8 mouse cellular contexts compared by ENCODE assay signal in genomic region chr11:86757480-86758371, GRCm38 (mm10). TPM values are rescaled to one million over a fixed set of nuclear protein-coding genes. Genes with fewer than 3 reads are reported as not detected.
A peak's percentile ranks its signal among the peaks of the same experiment; 100 is the strongest.
DNase-seq lines count a peak whose midpoint lies in the region; ATAC-seq and TF ChIP-seq lines count a peak whose summit lies in the region.

Cltc (minus strand) TSS chr11:86757565.

- H3K9me3 ChIP-seq in CH12.LX (replicated peaks; ENCODE audit: low read length): no peaks in the 10 kb centered on the region
- H3K9me3 ChIP-seq in forebrain, embryonic 11.5 days (ENCODE audit: control insufficient read depth, low read length): no peaks in the 10 kb centered on the region
- H3K9me3 ChIP-seq in heart, embryonic 16.5 days (replicated peaks; ENCODE audit: control insufficient read depth, low read length): no peaks in the 10 kb centered on the region
- H3K9me3 ChIP-seq in liver, embryonic 15.5 days (replicated peaks): no peaks in the 10 kb centered on the region
- no peaks in the 10 kb centered on the region for H3K9me3 ChIP-seq in neural tube, embryonic 12.5 days

- DNase-seq in CH12.LX (ENCODE audit: extremely low read depth): peak; percentile 100
- peak; percentile 94 for DNase-seq in c-Kit-positive CD71-positive TER-119-negative erythroid progenitor cells, embryonic 14.5 days (ENCODE audit: low read depth)
- DNase-seq in forebrain, embryonic 11.5 days (ENCODE audit: low spot score): peak; percentile 97
- peak; percentile 95 to 97 for DNase-seq in kidney, postnatal 36 days
- peak; percentile 99 for DNase-seq in telencephalon, adult 2 months (ENCODE audit: low read depth, low spot score)

- peaks cover 41% of the 10 kb centered on the region for H3K79me2 ChIP-seq in CH12.LX (replicated peaks; ENCODE audit: control insufficient read depth, extremely low read depth, insufficient read depth, poor library complexity, severe bottlenecking)

- WGBS in forebrain, embryonic 11.5 days: under 1% methylated on average over 73 of the region's 73 CpGs
- WGBS in heart, embryonic 16.5 days: under 1% methylated on average over 71 of the region's 73 CpGs
- 1% methylated on average over 73 of the region's 73 CpGs for WGBS in liver, embryonic 15.5 days (ENCODE audit: insufficient replicate concordance)
- WGBS in neural tube, embryonic 12.5 days: under 1% methylated on average over 73 of the region's 73 CpGs

- TF ChIP-seq EP300 in CH12.LX (IDR thresholded peaks at IDR 0.05; ENCODE audit: low read length): peak; percentile 82

- no peaks in the 10 kb centered on the region for H3K27me3 ChIP-seq in CH12.LX (replicated peaks)
- no peaks in the 10 kb centered on the region for H3K27me3 ChIP-seq in forebrain, embryonic 11.5 days (ENCODE audit: control insufficient read depth, insufficient read depth, low read length)
- no peaks in the 10 kb centered on the region for H3K27me3 ChIP-seq in heart, embryonic 16.5 days (ENCODE audit: control insufficient read depth, insufficient read depth, low read length)
- H3K27me3 ChIP-seq in liver, embryonic 15.5 days: no peaks in the 10 kb centered on the region
- no peaks in the 10 kb centered on the region for H3K27me3 ChIP-seq in neural tube, embryonic 12.5 days (replicated peaks)

- in situ Hi-C loops in CH12.LX (cut with MboI; ENCODE audit: low pct_ligation_motif_present, low pct_unique_long_range_greater_than_20kb, low sequenced_read_pairs): no loop called here

- H3K4me2 ChIP-seq in CH12.LX (ENCODE audit: insufficient read depth, low read depth, poor library complexity, severe bottlenecking): peak within 1 kb of the TSS; percentile 88
- peak within 1 kb of the TSS; percentile 64 for H3K4me2 ChIP-seq in forebrain, embryonic 11.5 days (ENCODE audit: low read depth, low read length, severe bottlenecking)
- peak within 1 kb of the TSS; percentile 96 for H3K4me2 ChIP-seq in heart, embryonic 16.5 days (ENCODE audit: low read depth, low read length)
- H3K4me2 ChIP-seq in liver, embryonic 15.5 days: peak within 1 kb of the TSS; percentile 83
- H3K4me2 ChIP-seq in neural tube, embryonic 12.5 days (replicated peaks): peak within 1 kb of the TSS; percentile 89

- peak within 1 kb of the TSS; percentile 98 for H3K9ac ChIP-seq in CH12.LX (ENCODE audit: insufficient read depth, low read depth)
- H3K9ac ChIP-seq in forebrain, embryonic 11.5 days (ENCODE audit: low read length): peak within 1 kb of the TSS; percentile 92
- peak within 1 kb of the TSS; percentile 97 for H3K9ac ChIP-seq in heart, embryonic 16.5 days (ENCODE audit: low read length)
- peak within 1 kb of the TSS; percentile 99 for H3K9ac ChIP-seq in liver, embryonic 15.5 days
- peak within 1 kb of the TSS; percentile 93 for H3K9ac ChIP-seq in neural tube, embryonic 12.5 days

- H3K4me1 ChIP-seq in CH12.LX (ENCODE audit: control insufficient read depth in 1 of 2, insufficient read depth in 2 of 2): peaks cover 9 to 45% of the 10 kb centered on the region in 2 experiments
- no peaks in the 10 kb centered on the region for H3K4me1 ChIP-seq in forebrain, embryonic 11.5 days (replicated peaks; ENCODE audit: control insufficient read depth, insufficient read depth, low read length)
- peaks cover 25% of the 10 kb centered on the region for H3K4me1 ChIP-seq in heart, embryonic 16.5 days (ENCODE audit: control insufficient read depth, insufficient read depth, low read length)
- H3K4me1 ChIP-seq in liver, embryonic 15.5 days (replicated peaks): peaks cover 62% of the 10 kb centered on the region
- H3K4me1 ChIP-seq in neural tube, embryonic 12.5 days: peaks cover 21% of the 10 kb centered on the region

- dilution Hi-C loops in CH12.LX (cut with MboI; ENCODE audit: extremely low pct_ligation_motif_present, extremely low pct_unique_long_range_greater_than_20kb, low sequenced_read_pairs): no loop called here

- TF ChIP-seq CTCF in CH12.LX (conservative IDR thresholded peaks at IDR 0.05 in 1 of 2, IDR thresholded peaks at IDR 0.05 in 1 of 2; ENCODE audit: low read depth in 2 of 2, low read length in 2 of 2): peak in 1 of 2 experiments; percentile 45; a peak in 2 of 4 replicates

- H3K4me3 ChIP-seq in CH12.LX (replicated peaks in 1 of 3; ENCODE audit: low read depth in 2 of 3, low read length in 2 of 3, poor library complexity in 1 of 3): peak within 1 kb of the TSS; percentile 81 to 93 (median 86)
- peak within 1 kb of the TSS; percentile 97 for H3K4me3 ChIP-seq in forebrain, embryonic 11.5 days (ENCODE audit: low read depth, low read length)
- peak within 1 kb of the TSS; percentile 89 for H3K4me3 ChIP-seq in heart, embryonic 16.5 days (ENCODE audit: low read length)
- H3K4me3 ChIP-seq in liver, embryonic 15.5 days (replicated peaks): peak within 1 kb of the TSS; percentile 92
- peak within 1 kb of the TSS; percentile 93 for H3K4me3 ChIP-seq in neural tube, embryonic 12.5 days

- TF ChIP-seq RAD21 in CH12.LX (IDR thresholded peaks at IDR 0.05; ENCODE audit: low read depth, low read length): no peak; the same call in 1 of the 2 replicates

- peak; percentile 98 for ATAC-seq in forebrain, embryonic 11.5 days (replicated peaks; ENCODE audit: low FRiP score)
- ATAC-seq in heart, embryonic 16.5 days (replicated peaks; ENCODE audit: extremely low read depth, insufficient read depth, low FRiP score): peak; percentile 93
- peak; percentile 84 for ATAC-seq in liver, embryonic 15.5 days (ENCODE audit: insufficient read depth)
- ATAC-seq in neural tube, embryonic 12.5 days (ENCODE audit: low FRiP score, low read depth): peak; percentile 96

- peaks cover 4 to 14% of the 10 kb centered on the region in 2 experiments for H3K36me3 ChIP-seq in CH12.LX (replicated peaks in 1 of 2; ENCODE audit: control insufficient read depth in 1 of 2, insufficient read depth in 1 of 2, low read length in 1 of 2)
- no peaks in the 10 kb centered on the region for H3K36me3 ChIP-seq in forebrain, embryonic 11.5 days (ENCODE audit: control insufficient read depth, insufficient read depth, low read length)
- H3K36me3 ChIP-seq in heart, embryonic 16.5 days (ENCODE audit: control insufficient read depth, insufficient read depth): no peaks in the 10 kb centered on the region
- peaks cover 14% of the 10 kb centered on the region for H3K36me3 ChIP-seq in liver, embryonic 15.5 days (replicated peaks)
- no peaks in the 10 kb centered on the region for H3K36me3 ChIP-seq in neural tube, embryonic 12.5 days

- TF ChIP-seq POLR2A in CH12.LX (IDR thresholded peaks at IDR 0.05; ENCODE audit: low read depth, low read length): peak; percentile 91

- peak within 1 kb of the TSS; percentile 89 for H3K27ac ChIP-seq in CH12.LX (ENCODE audit: insufficient read depth, low read depth)
- H3K27ac ChIP-seq in forebrain, embryonic 11.5 days (ENCODE audit: low read depth, low read length): peak within 1 kb of the TSS; percentile 94
- peak within 1 kb of the TSS; percentile 98 for H3K27ac ChIP-seq in heart, embryonic 16.5 days (ENCODE audit: low read length)
- peak within 1 kb of the TSS; percentile 100 for H3K27ac ChIP-seq in liver, embryonic 15.5 days (replicated peaks)
- peak within 1 kb of the TSS; percentile 98 for H3K27ac ChIP-seq in neural tube, embryonic 12.5 days

TF ChIP-seq in CH12.LX, 34 proteins besides CTCF, POLR2A, EP300 and RAD21 (continues in another document):
- peak; percentile 63; the same call in 1 of the 2 replicates for TF ChIP-seq JUND (conservative IDR thresholded peaks at IDR 0.05; ENCODE audit: low read depth, low read length)
- peak; percentile 96 for TF ChIP-seq SIN3A (IDR thresholded peaks at IDR 0.05; ENCODE audit: low read length)
- peak; percentile 4; the same call in 1 of the 2 replicates for TF ChIP-seq GABPA (IDR thresholded peaks at IDR 0.05; ENCODE audit: insufficient replicate concordance, low read depth, low read length)
- peak; percentile 74 for TF ChIP-seq NRF1 (IDR thresholded peaks at IDR 0.05; ENCODE audit: low read depth, low read length)
- 0 out of 2 replicates have a peak, but pooled peaks have one; percentile 82 for TF ChIP-seq RCOR1 (conservative IDR thresholded peaks at IDR 0.05; ENCODE audit: low read depth, low read length)
- peak; percentile 99 for TF ChIP-seq CHD2 (IDR thresholded peaks at IDR 0.05; ENCODE audit: low read length)
- peak; percentile 96 for TF ChIP-seq TBP (conservative IDR thresholded peaks at IDR 0.05; ENCODE audit: low read depth, low read length)
- TF ChIP-seq USF2 (conservative IDR thresholded peaks at IDR 0.05; ENCODE audit: low read depth, low read length): peak; percentile 84
- peak; percentile 96 for TF ChIP-seq POLR2AphosphoS2 (IDR thresholded peaks at IDR 0.05; ENCODE audit: low read depth, low read length)
- TF ChIP-seq USF1 (IDR thresholded peaks at IDR 0.05; ENCODE audit: low read depth, low read length): peak; percentile 90
- peak; percentile 83 for TF ChIP-seq MAZ (IDR thresholded peaks at IDR 0.05; ENCODE audit: low read depth, low read length)
- peak; percentile 95 for TF ChIP-seq MEF2A (IDR thresholded peaks at IDR 0.05; ENCODE audit: borderline replicate concordance, low read depth, low read length)
- TF ChIP-seq ELF1 (IDR thresholded peaks at IDR 0.05; ENCODE audit: low read depth, low read length): peak; percentile 95
- peak; percentile 96 for TF ChIP-seq MAX (IDR thresholded peaks at IDR 0.05; ENCODE audit: low read length)
- no peak for TF ChIP-seq SMC3 (IDR thresholded peaks at IDR 0.05; ENCODE audit: low read depth, low read length)
- peak; percentile 92 for TF ChIP-seq NELFE (IDR thresholded peaks at IDR 0.05; ENCODE audit: low read depth, low read length)
- TF ChIP-seq ZKSCAN1 (IDR thresholded peaks at IDR 0.05; ENCODE audit: borderline replicate concordance, low read depth, low read length): peak; percentile 83; the same call in 1 of the 2 replicates
- peak; percentile 100 for TF ChIP-seq ZNF384 (IDR thresholded peaks at IDR 0.05; ENCODE audit: low read depth, low read length)
- no peak for TF ChIP-seq PAX5 (IDR thresholded peaks at IDR 0.05; ENCODE audit: low read length)
- TF ChIP-seq MYC (IDR thresholded peaks at IDR 0.05; ENCODE audit: low read depth, low read length): peak; percentile 90
- peak; percentile 87 for TF ChIP-seq HCFC1 (IDR thresholded peaks at IDR 0.05; ENCODE audit: low read depth, low read length)
- peak; percentile 100 for TF ChIP-seq KAT2A (IDR thresholded peaks at IDR 0.05; ENCODE audit: insufficient replicate concordance, low read length)
- no peak for TF ChIP-seq ZC3H11A (IDR thresholded peaks at IDR 0.05; ENCODE audit: low read depth, low read length)

RNA-seq across cellular contexts. Expression of gene Cltc, which starts in this region (rescaled TPM):
- total RNA-seq in CH12.LX (2012; rRNA removed) (140 and 174 TPM in 2 replicates), CH12.LX (2014; rRNA removed) (284 and 303 TPM in 2 replicates)
- polyA plus RNA-seq in CH12.LX (2012; ENCODE audit: insufficient read length, low read depth): 219 and 256 TPM in 2 replicates
- 170 and 176 TPM in 2 replicates for polyA plus RNA-seq in forebrain, embryonic 11.5 days (2014; fragmentation: Nextera tagmentation; extraction: Ambion mirVana)
- polyA plus RNA-seq in heart, embryonic 16.5 days (2015; fragmentation: Nextera tagmentation; extraction: Ambion mirVana): 119 and 127 TPM in 2 replicates
- polyA plus RNA-seq in liver, embryonic 15.5 days (2015; fragmentation: Nextera tagmentation; extraction: Ambion mirVana): 79.4 and 91.3 TPM in 2 replicates
- polyA plus RNA-seq in neural tube, embryonic 12.5 days (2016; fragmentation: Nextera tagmentation; extraction: Ambion mirVana): 150 and 166 TPM in 2 replicates

Comparison
In these comparisons a context has a peak if more than half of its experiments do, and no peak if none do; other contexts are left out.
1. Peak in every context shown above with its lines: DNase-seq, ATAC-seq, H3K4me3 ChIP-seq and H3K27ac ChIP-seq.